17 mouse cellular contexts compared by ENCODE assay signal in the genomic region with DNA sequence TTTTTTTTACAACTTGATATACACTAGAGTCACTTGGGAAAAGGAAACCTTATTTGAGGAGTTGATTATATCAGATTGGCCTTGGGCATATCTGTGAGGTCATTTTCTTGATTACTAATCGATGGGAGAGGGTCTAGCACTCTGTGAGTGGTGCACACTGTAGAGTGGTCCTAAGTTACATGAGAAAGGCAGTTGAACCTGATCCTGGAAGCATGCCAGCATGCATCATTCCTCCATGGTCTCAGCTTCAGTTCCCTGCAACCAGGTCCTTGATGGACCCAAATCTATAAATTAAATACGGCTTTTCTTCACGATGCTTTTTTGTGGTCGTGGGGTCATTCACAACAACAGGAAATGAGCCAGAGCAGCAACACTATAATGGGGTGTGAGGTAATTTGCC.
A peak's percentile ranks its signal among the peaks of the same experiment; 100 is the strongest.
DNase-seq lines count a peak whose midpoint lies in the region; ATAC-seq and TF ChIP-seq lines count a peak whose summit lies in the region.
"Had no signal": no experiment of that assay in that cellular context is flagged by ENCODE, and none has a peak within 500 bp of the region (broad histone marks: within the 10 kb centered on the region; RNA-seq: fewer than 3 reads in every experiment).

No protein-coding gene starts in this region.

- ATAC-seq in forebrain, embryonic 13.5 days: peak; percentile 58; the same call in 1 of the 2 replicates
- no peak for ATAC-seq in forebrain, embryonic 15.5 days (replicated peaks)
- ATAC-seq in limb, embryonic 14.5 days (ENCODE audit: low FRiP score, low read depth): no peak
- ATAC-seq: intestine, embryonic 16.5 days had no signal

- H3K9me3 ChIP-seq in forebrain, embryonic 13.5 days (replicated peaks): no peaks in the 10 kb centered on the region
- H3K9me3 ChIP-seq in forebrain, embryonic 15.5 days: no peaks in the 10 kb centered on the region
- H3K9me3 ChIP-seq in limb, embryonic 14.5 days (ENCODE audit: control insufficient read depth, low read length): no peaks in the 10 kb centered on the region
- no peaks in the 10 kb centered on the region for H3K9me3 ChIP-seq in limb, embryonic 10.5 days (replicated peaks)
- H3K9me3 ChIP-seq: embryonic facial prominence, embryonic 12.5 days; forebrain, embryonic 12.5 days; heart, embryonic 12.5 days; hindbrain, embryonic 15.5 days had no signal

- H3K27ac ChIP-seq in forebrain, embryonic 13.5 days: no peak overlapping the region
- H3K27ac ChIP-seq in forebrain, embryonic 15.5 days (replicated peaks): no peak overlapping the region
- H3K27ac ChIP-seq in limb, embryonic 14.5 days (replicated peaks; ENCODE audit: low read depth, low read length): no peak overlapping the region
- no peak overlapping the region for H3K27ac ChIP-seq in limb, embryonic 10.5 days
- H3K27ac ChIP-seq: embryonic facial prominence, embryonic 12.5 days; forebrain, embryonic 12.5 days; heart, adult 2 months; hindbrain, embryonic 15.5 days had no signal

- TF ChIP-seq POLR2A in limb, embryonic 14.5 days (IDR thresholded peaks at IDR 0.05; ENCODE audit: borderline replicate concordance, extremely low read depth, insufficient read depth, insufficient read length): no peak

- no peak overlapping the region for H3K4me2 ChIP-seq in forebrain, embryonic 13.5 days
- no peak overlapping the region for H3K4me2 ChIP-seq in forebrain, embryonic 15.5 days (replicated peaks)
- H3K4me2 ChIP-seq in limb, embryonic 14.5 days (replicated peaks; ENCODE audit: low read depth, low read length, severe bottlenecking): no peak overlapping the region
- H3K4me2 ChIP-seq: embryonic facial prominence, embryonic 12.5 days; forebrain, embryonic 12.5 days; heart, embryonic 12.5 days; hindbrain, embryonic 15.5 days had no signal

- 61% methylated on average over 4 of the region's 4 CpGs for WGBS in forebrain, embryonic 13.5 days
- WGBS in forebrain, embryonic 15.5 days: 55% methylated on average over 4 of the region's 4 CpGs
- 37% methylated on average over 4 of the region's 4 CpGs for WGBS in limb, embryonic 14.5 days
- 66% methylated on average over 4 of the region's 4 CpGs for WGBS in limb, embryonic 10.5 days

- no peaks in the 10 kb centered on the region for H3K36me3 ChIP-seq in forebrain, embryonic 13.5 days (ENCODE audit: poor library complexity, severe bottlenecking)
- no peaks in the 10 kb centered on the region for H3K36me3 ChIP-seq in forebrain, embryonic 15.5 days
- no peaks in the 10 kb centered on the region for H3K36me3 ChIP-seq in limb, embryonic 14.5 days (ENCODE audit: control insufficient read depth, insufficient read depth, low read length)
- H3K36me3 ChIP-seq in limb, embryonic 10.5 days: no peaks in the 10 kb centered on the region
- H3K36me3 ChIP-seq: embryonic facial prominence, embryonic 12.5 days; forebrain, embryonic 12.5 days; heart, embryonic 12.5 days; hindbrain, embryonic 15.5 days had no signal

- no peak overlapping the region for H3K4me3 ChIP-seq in forebrain, embryonic 13.5 days
- H3K4me3 ChIP-seq in forebrain, embryonic 15.5 days: no peak overlapping the region
- no peak overlapping the region for H3K4me3 ChIP-seq in limb, embryonic 14.5 days (replicated peaks; ENCODE audit: low read length)
- no peak overlapping the region for H3K4me3 ChIP-seq in limb, embryonic 10.5 days
- H3K4me3 ChIP-seq: embryonic facial prominence, embryonic 12.5 days; forebrain, embryonic 12.5 days; heart, adult 2 months; heart, embryonic 12.5 days; hindbrain, embryonic 15.5 days had no signal

- H3K4me1 ChIP-seq in forebrain, embryonic 13.5 days: no peaks in the 10 kb centered on the region
- H3K4me1 ChIP-seq in forebrain, embryonic 15.5 days: no peaks in the 10 kb centered on the region
- H3K4me1 ChIP-seq in limb, embryonic 14.5 days (ENCODE audit: control insufficient read depth, insufficient read depth, low read length): no peaks in the 10 kb centered on the region; the same call in 1 of the 2 replicates
- H3K4me1 ChIP-seq in limb, embryonic 10.5 days: no peaks in the 10 kb centered on the region
- H3K4me1 ChIP-seq: embryonic facial prominence, embryonic 12.5 days; forebrain, embryonic 12.5 days; heart, embryonic 12.5 days; hindbrain, embryonic 15.5 days had no signal

- no peaks in the 10 kb centered on the region for H3K27me3 ChIP-seq in forebrain, embryonic 13.5 days
- H3K27me3 ChIP-seq in forebrain, embryonic 15.5 days: no peaks in the 10 kb centered on the region
- H3K27me3 ChIP-seq in limb, embryonic 14.5 days (ENCODE audit: control insufficient read depth, insufficient read depth, low read length): no peaks in the 10 kb centered on the region
- no peaks in the 10 kb centered on the region for H3K27me3 ChIP-seq in limb, embryonic 10.5 days (ENCODE audit: low read depth, poor library complexity, severe bottlenecking)
- H3K27me3 ChIP-seq: embryonic facial prominence, embryonic 12.5 days; forebrain, embryonic 12.5 days; heart, embryonic 12.5 days; hindbrain, embryonic 15.5 days had no signal

- DNase-seq in limb, embryonic 14.5 days (ENCODE audit: low spot score): peak; percentile 20
- DNase-seq in limb, embryonic 10.5 days (ENCODE audit: low spot score): no peak
- peak; percentile 5 for DNase-seq in right cerebral cortex, postnatal 14 days
- DNase-seq in right cerebral cortex, postnatal 10 days (ENCODE audit: low spot score in 2 of 2): no peak
- DNase-seq in left cerebral cortex, adult 9 months (ENCODE audit: low spot score in 2 of 2): no peak
- no peak for DNase-seq in adrenal gland, postnatal 36 days
- DNase-seq: adrenal gland, postnatal 10 days; cerebellum, adult 2 months; gastrocnemius, postnatal 10 days; heart, adult 2 months had no signal

- no peak overlapping the region for H3K9ac ChIP-seq in forebrain, embryonic 13.5 days
- no peak overlapping the region for H3K9ac ChIP-seq in forebrain, embryonic 15.5 days (replicated peaks)
- H3K9ac ChIP-seq in limb, embryonic 14.5 days (ENCODE audit: low read depth, low read length, severe bottlenecking): no peak overlapping the region
- H3K9ac ChIP-seq: embryonic facial prominence, embryonic 12.5 days; forebrain, embryonic 12.5 days; heart, embryonic 12.5 days; hindbrain, embryonic 15.5 days had no signal

Comparison
In these comparisons a context has a peak if more than half of its experiments do, and no peak if none do; other contexts are left out.
1. DNase-seq: peak in limb, embryonic 14.5 days (single experiment) and right cerebral cortex, postnatal 14 days (single experiment); none in limb, embryonic 10.5 days (single experiment), right cerebral cortex, postnatal 10 days (0 of 2), left cerebral cortex, adult 9 months (0 of 2) and adrenal gland, postnatal 36 days (0 of 2).